Mouse (Mus musculus) kidney, embryonic 16.5 days (tissue): ENCODE data around the gene Wfdc6b. TPM values are rescaled to one million over a fixed set of nuclear protein-coding genes. Genes with fewer than 3 reads are reported as not detected.

Source experiments
- ATAC-seq: fragments of 200-750 bp; cut with Nextera tagmentation; 2 replicates; pipeline ENCODE4 v1.8.0; 2017; ENCODE audit warnings: moderate TSS enrichment; ENCODE audit not compliant: low FRiP score, low TSS enrichment
- H3K27ac ChIP-seq: fragments of 300-500 bp; sonication (generic); 2 replicates; pipeline ENCODE4 v1.5.1; 2014; ENCODE audit warnings: low read length
- H3K27me3 ChIP-seq: fragments of 300-500 bp; sonication (generic); 2 replicates; pipeline ENCODE4 v1.6.1; 2014; ENCODE audit warnings: low read length, control low read depth, mixed read lengths; ENCODE audit not compliant: insufficient read depth
- H3K36me3 ChIP-seq: fragments of 300-500 bp; sonication (generic); 2 replicates; pipeline ENCODE4 v1.6.1; 2014; ENCODE audit warnings: low read length, control low read depth, mixed read lengths; ENCODE audit not compliant: insufficient read depth
- H3K4me1 ChIP-seq: fragments of 300-500 bp; sonication (generic); 2 replicates; pipeline ENCODE4 v1.6.1; 2014; ENCODE audit warnings: low read length, control low read depth, mixed read lengths; ENCODE audit not compliant: insufficient read depth
- H3K4me2 ChIP-seq: fragments of 300-500 bp; sonication (generic); replicated peaks from 2 replicates; pipeline ENCODE4 v1.6.1; 2014; ENCODE audit warnings: low read depth, low read length
- H3K4me3 ChIP-seq: fragments of 300-500 bp; sonication (generic); 2 replicates; pipeline ENCODE4 v1.5.1; 2014; ENCODE audit warnings: mild to moderate bottlenecking, low read length
- H3K9ac ChIP-seq: fragments of 300-500 bp; sonication (generic); replicated peaks from 2 replicates; pipeline ENCODE4 v1.6.1; 2014; ENCODE audit warnings: low read length
- H3K9me3 ChIP-seq: fragments of 300-500 bp; sonication (generic); 2 replicates; pipeline ENCODE4 v1.6.1; 2016; ENCODE audit warnings: low read length, control low read depth
- WGBS: fragments of 180-500 bp; shearing (Covaris S2); extraction: QIAGEN DNeasy Blood & Tissue Kit; methylation state at CpG from one replicate; pipeline ENCODE4 v1.1.7; 2014; 5-methylcytosine and 5-hydroxymethylcytosine counted together
- polyA plus RNA-seq: library from polyadenylated mRNA; unstranded; fragments of >200 nt; fragmentation: Nextera tagmentation; extraction: Ambion mirVana; gene quantifications from 2 replicates; pipeline ENCODE4 v1.2.1, GENCODE M21; 2015

The Wfdc6b gene
- polyA plus RNA-seq, 1 experiment from 2014 or later: not detected

GRCm38 (mm10) chr2:164604411-164604810 lies 8.9 kb upstream of the Wfdc6b start:
- H3K9ac ChIP-seq: no peak overlapping the region
- no peaks in the 10 kb centered on the region for H3K36me3 ChIP-seq
- H3K27me3 ChIP-seq: no peaks in the 10 kb centered on the region
- WGBS: 90% methylated on average over 8 of the region's 8 CpGs
- no peak overlapping the region for H3K4me3 ChIP-seq
- H3K4me2 ChIP-seq: no peak overlapping the region
- ATAC-seq: no peak
- H3K9me3 ChIP-seq: no peaks in the 10 kb centered on the region
- no peaks in the 10 kb centered on the region for H3K4me1 ChIP-seq
- no peak overlapping the region for H3K27ac ChIP-seq

- H3K27me3 ChIP-seq: no peaks in the 10 kb centered on the region
- WGBS: 44% methylated on average over 6 of the region's 6 CpGs
- no peak overlapping the region for H3K4me3 ChIP-seq
- H3K4me2 ChIP-seq: no peak overlapping the region
- H3K9me3 ChIP-seq: no peaks in the 10 kb centered on the region
- no peak overlapping the region for H3K27ac ChIP-seq
- H3K4me1 ChIP-seq: no peaks in the 10 kb centered on the region
- ATAC-seq: no peak; the same call in 1 of the 2 replicates
- H3K9ac ChIP-seq: no peak overlapping the region
- no peaks in the 10 kb centered on the region for H3K36me3 ChIP-seq
These were observed 4.5 kb upstream of the Wfdc6b start for GRCm38 (mm10) chr2:164608781-164609180.

DNA sequence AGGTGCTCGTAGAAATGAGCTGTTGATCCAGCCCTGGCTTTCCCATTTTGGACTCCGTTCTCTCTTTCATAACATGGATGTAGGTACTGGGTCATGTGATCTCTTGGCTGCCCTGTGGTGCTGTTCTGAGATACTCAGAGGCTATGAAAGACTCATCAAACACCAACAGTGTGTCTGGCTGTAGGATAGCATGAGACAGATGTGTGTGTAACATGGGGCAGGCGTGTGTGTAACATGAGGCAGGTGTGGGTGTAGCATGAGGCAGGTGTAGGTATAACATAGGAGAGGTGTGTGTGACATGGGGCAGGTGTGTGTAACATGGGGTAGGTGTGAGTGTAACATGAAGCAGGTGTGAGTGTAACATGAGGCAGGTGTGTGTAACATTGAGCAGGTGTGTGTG lies 2.1 kb downstream of the Wfdc6b start:
- Histone ChIP-seq H3K9ac (no peak overlapping the region), H3K9me3 (no peaks in the 10 kb centered on the region), H3K27ac (no peak overlapping the region), H3K4me2 (no peak overlapping the region), H3K27me3 (no peaks in the 10 kb centered on the region), H3K4me3 (no peak overlapping the region), H3K36me3 (no peaks in the 10 kb centered on the region), H3K4me1 (no peaks in the 10 kb centered on the region)
- no peak for ATAC-seq
- 92% methylated on average over 3 of the region's 3 CpGs for WGBS

GRCm38 (mm10) chr2:164619050-164619449 lies 5.7 kb downstream of the Wfdc6b start:
- Histone ChIP-seq H3K9me3 (no peaks in the 10 kb centered on the region), H3K4me2 (no peak overlapping the region), H3K27me3 (no peaks in the 10 kb centered on the region), H3K4me3 (no peak overlapping the region), H3K9ac (no peak overlapping the region), H3K4me1 (no peaks in the 10 kb centered on the region), H3K27ac (no peak overlapping the region), H3K36me3 (no peaks in the 10 kb centered on the region)
- 75% methylated on average over 5 of the region's 5 CpGs for WGBS
- ATAC-seq: no peak

DNA sequence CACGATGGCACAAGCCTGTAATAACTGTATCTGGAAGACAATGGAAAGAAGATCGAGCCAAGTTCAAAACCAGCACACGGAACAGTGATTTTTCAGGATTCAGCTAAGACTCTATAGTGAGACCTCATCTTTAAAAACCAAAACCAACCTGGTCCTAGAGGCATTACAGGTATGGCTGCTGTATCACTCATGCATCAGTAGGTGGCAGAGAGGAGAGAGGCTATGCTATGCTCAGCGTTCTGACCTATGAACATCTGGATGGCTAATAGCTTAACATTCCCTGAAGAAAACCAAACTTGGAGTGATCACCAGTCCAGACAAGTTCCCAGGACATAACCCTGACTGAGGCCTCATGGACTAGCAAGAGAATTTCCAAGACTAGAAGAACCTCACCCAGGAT lies 8.5 kb downstream of the Wfdc6b start:
- H3K27ac ChIP-seq: no peak overlapping the region
- no peaks in the 10 kb centered on the region for H3K27me3 ChIP-seq
- no peaks in the 10 kb centered on the region for H3K36me3 ChIP-seq
- 91% methylated on average over 4 of the region's 4 CpGs for WGBS
- H3K4me1 ChIP-seq: no peaks in the 10 kb centered on the region
- ATAC-seq: no peak
- H3K4me3 ChIP-seq: no peak overlapping the region
- no peak overlapping the region for H3K9ac ChIP-seq
- H3K4me2 ChIP-seq: no peak overlapping the region
- no peaks in the 10 kb centered on the region for H3K9me3 ChIP-seq

GRCm38 (mm10) chr2:164635266-164635665 lies 21.9 kb downstream of the Wfdc6b start:
- H3K4me3 ChIP-seq: no peak overlapping the region
- H3K4me1 ChIP-seq: 0 out of 2 replicates have a peak, but pooled peaks cover 4% of the 10 kb centered on the region
- no peak overlapping the region for H3K9ac ChIP-seq
- WGBS: 76% methylated on average over 9 of the region's 9 CpGs
- H3K9me3 ChIP-seq: peaks cover 4% of the 10 kb centered on the region; the same call in 1 of the 2 replicates
- no peak overlapping the region for H3K4me2 ChIP-seq
- no peak overlapping the region for H3K27ac ChIP-seq
- no peaks in the 10 kb centered on the region for H3K36me3 ChIP-seq
- no peaks in the 10 kb centered on the region for H3K27me3 ChIP-seq
- no peak for ATAC-seq

DNA sequence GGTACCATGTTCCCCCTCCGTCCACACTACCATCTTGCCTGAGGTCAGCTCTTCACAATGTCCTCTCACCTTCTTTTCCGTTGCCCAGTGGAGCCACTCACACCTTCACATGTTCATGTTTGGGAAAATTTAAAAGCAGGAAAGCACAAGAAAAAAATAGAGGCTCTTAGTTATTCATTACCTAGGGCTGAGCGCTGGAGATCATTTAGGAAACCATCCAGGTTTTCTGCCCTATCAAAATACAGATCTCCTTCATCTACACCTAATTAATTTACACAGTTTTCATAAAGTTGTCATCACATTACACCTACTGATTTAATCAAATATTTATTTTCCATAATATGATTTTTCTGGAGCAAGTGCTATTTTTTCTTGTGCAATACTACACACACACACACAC lies 25.4 kb downstream of the Wfdc6b start, which contains the start of gene Wfdc16:
Wfdc16 (minus strand) TSS at position 101 of the 400 bp plus-strand sequence.
- 79% methylated on average over 3 of the region's 3 CpGs for WGBS
- Histone ChIP-seq H3K9ac (no peak within 1 kb of the TSS), H3K36me3 (no peaks in the 10 kb centered on the region), H3K4me2 (no peak within 1 kb of the TSS), H3K9me3 (peaks cover 4% of the 10 kb centered on the region; the same call in 1 of the 2 replicates), H3K27me3 (no peaks in the 10 kb centered on the region), H3K27ac (no peak within 1 kb of the TSS), H3K4me1 (0 out of 2 replicates have a peak, but pooled peaks cover 7% of the 10 kb centered on the region), H3K4me3 (no peak within 1 kb of the TSS)
- no peak for ATAC-seq

DNA sequence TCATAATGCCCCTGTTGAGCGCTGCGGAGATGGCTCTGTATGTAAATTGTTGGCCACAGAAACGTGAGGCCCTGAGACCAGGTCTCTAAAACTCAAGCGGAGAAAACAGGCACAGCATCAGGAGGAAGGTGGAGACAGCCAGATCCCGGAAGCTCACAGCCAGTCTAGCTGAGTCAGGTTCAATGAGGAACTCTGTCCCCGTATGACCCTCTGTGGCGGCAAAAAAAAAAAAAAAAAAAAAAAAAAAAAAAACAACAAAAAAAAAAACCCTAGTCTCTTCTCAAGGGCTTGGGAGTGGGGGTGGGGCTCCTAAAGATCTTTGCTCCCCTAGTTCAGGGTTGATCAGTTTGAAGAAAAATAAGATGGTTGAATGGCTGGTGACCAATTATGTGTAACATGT lies 27.8 kb downstream of the Wfdc6b start:
- Histone ChIP-seq H3K4me1 (0 out of 2 replicates have a peak, but pooled peaks cover 7% of the 10 kb centered on the region), H3K9me3 (peaks cover 4% of the 10 kb centered on the region; the same call in 1 of the 2 replicates), H3K9ac (no peak overlapping the region), H3K4me2 (no peak overlapping the region), H3K4me3 (no peak overlapping the region), H3K27me3 (no peaks in the 10 kb centered on the region), H3K36me3 (no peaks in the 10 kb centered on the region), H3K27ac (no peak overlapping the region)
- no peak for ATAC-seq
- WGBS: 63% methylated on average over 7 of the region's 7 CpGs

DNA sequence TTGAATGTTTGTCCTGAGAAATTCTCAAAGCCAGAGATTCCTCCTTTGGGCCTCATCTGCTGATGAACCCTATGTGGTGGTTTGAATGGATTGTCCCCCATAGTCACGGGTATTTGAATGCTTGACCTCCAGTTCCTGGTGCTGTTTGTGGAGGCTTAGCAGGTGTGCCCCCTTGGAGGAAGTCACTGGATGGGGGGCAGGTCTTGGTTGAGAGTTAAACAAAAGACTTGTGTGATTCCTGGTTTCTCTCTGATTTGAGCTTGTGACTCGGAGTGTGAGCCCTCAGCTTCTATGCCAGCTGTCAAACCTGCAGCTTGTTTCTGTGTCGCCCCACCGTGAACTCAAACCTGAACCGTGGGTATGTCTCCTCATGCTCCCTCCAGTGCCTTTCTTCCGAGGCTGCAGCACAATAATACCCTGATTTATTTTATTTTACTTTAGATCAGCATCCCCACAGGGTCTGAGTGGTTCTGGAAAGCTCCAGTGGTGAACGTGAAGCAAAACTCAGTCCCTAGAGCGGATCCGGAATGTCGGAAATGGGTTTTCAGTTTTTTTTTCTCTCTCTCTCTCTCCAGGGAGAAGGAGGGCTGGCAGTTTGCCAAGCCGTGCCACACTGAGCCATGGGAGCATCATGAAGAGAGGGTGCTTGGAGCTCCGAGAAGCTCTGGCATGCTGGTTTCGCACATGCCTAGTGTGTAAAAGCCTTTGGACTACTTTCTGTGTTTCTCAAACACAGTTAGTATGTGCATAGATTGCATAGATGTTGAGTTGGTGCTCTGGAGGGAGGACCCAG lies 28.8 kb downstream of the Wfdc6b start:
- no peak for ATAC-seq

DNA sequence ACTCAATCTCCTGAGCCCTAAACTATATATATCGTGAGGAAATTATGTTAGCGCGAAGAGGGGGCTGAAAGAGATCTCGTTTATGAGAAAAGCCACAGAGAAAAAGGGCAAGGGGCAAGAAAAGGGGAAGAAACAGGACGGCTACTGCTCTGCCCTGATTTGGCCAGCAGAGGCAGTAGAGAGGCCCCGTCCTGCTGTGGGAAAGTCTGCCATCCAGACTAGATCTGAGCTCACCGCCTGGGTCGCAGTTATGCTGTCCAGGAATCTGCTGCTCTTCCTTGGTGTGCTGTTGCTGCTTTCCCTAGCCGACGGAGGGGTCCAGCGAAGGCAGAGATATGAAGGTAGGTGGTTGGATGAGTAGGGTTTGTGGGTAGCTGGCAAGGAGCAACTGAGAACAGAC lies 42.5 kb downstream of the Wfdc6b start, which contains the start of gene Wfdc10:
Wfdc10 (plus strand) TSS at position 189 of the 400 bp plus-strand sequence.
- H3K4me2 ChIP-seq: no peak within 1 kb of the TSS
- no peaks in the 10 kb centered on the region for H3K4me1 ChIP-seq
- H3K36me3 ChIP-seq: no peaks in the 10 kb centered on the region
- no peak within 1 kb of the TSS for H3K27ac ChIP-seq
- H3K9ac ChIP-seq: no peak within 1 kb of the TSS
- no peaks in the 10 kb centered on the region for H3K27me3 ChIP-seq
- no peaks in the 10 kb centered on the region for H3K9me3 ChIP-seq
- no peak for ATAC-seq
- no peak within 1 kb of the TSS for H3K4me3 ChIP-seq
- WGBS: 15% methylated on average over 11 of the region's 11 CpGs

More for the DNA sequence above, 28.8 kb downstream of the Wfdc6b start:
- Histone ChIP-seq H3K9ac (no peak overlapping the region), H3K4me1 (0 out of 2 replicates have a peak, but pooled peaks cover 7% of the 10 kb centered on the region), H3K27me3 (no peaks in the 10 kb centered on the region), H3K36me3 (no peaks in the 10 kb centered on the region), H3K4me2 (no peak overlapping the region), H3K27ac (no peak overlapping the region), H3K4me3 (no peak overlapping the region), H3K9me3 (peaks cover 4% of the 10 kb centered on the region; the same call in 1 of the 2 replicates)
- 77% methylated on average over 13 of the region's 13 CpGs for WGBS
